Mouse (Mus musculus) CH12F3 (cell line): ENCODE results near the gene Itgad.

Experiments used
- in situ Hi-C: fragments of 300-500 bp; cut with MboI; formaldehyde crosslinking; loops from 2 replicates; pipeline ENCODE4 v1.14.3; 2020; ENCODE audit warnings: low sequenced_read_pairs

The Itgad gene

GRCm38 (mm10) chr7:128178385-128178784, 24.2 kb downstream of the Itgad start:
- in situ Hi-C loops, result no loop called here

DNA sequence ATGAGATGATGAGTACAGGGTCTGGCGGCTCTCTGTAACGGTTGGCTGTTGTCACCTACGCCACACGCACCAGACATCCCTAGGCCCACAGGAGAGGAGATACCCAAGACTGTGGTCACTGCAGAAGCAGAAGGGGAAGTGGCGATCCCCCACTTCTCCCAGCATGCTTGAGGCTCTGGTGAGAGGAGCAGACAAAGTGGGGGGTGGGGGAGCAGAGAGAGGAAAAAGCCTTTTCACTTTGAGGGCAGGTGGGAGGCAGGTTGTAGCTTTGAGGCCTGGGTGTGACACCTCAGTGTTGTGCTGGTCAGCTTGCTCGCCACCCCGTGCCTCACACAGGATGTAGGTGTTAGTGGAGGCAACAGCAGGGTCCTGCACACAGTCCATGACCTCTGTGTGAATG, 25.9 kb downstream of the Itgad start:
- in situ Hi-C loops, result no loop called here

GRCm38 (mm10) chr7:128180546-128180945, 26.4 kb downstream of the Itgad start:
- in situ Hi-C loops, result no loop called here

GRCm38 (mm10) chr7:128181691-128182090, 27.5 kb downstream of the Itgad start:
- in situ Hi-C loops, result no loop called here

DNA sequence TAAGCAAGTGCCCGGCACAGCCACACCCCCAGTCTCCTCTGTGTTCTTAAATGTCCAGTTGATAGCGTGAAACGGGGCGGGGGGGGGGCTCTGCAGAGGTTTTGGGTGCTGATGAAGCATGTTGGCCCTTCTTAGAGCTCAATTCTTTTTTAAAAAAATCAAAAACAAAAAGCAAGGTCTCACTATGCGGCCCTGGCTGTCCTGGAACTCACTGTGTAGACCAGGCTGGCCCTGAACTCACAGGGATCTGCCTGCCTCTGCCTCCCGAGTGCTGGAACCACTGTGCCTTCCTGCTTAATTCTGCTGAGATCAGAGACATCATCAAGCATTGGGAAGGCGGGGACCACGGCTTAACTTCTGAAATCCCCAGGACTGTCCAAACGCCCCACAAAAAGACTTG, 47.4 kb downstream of the Itgad start:
- in situ Hi-C loops, result loop anchor here (10.0 kb wide), 2 partner anchors 97 to 197 kb away; partner anchors contain the start of gene Trim72

GRCm38 (mm10) chr7:128203071-128203470, 48.9 kb downstream of the Itgad start:
- in situ Hi-C loops, result loop anchor here (10.0 kb wide), 2 partner anchors 98 to 198 kb away; partner anchors contain the start of gene Trim72

GRCm38 (mm10) chr7:128204179-128204578, 50.0 kb downstream of the Itgad start:
- in situ Hi-C loops, result loop anchor here (10.0 kb wide), 2 partner anchors 99 to 199 kb away; partner anchors contain the start of gene Trim72

- in situ Hi-C loops, result loop anchor here (10.0 kb wide), 2 partner anchors 101 to 201 kb away; partner anchors contain the start of gene Trim72
These were observed 51.5 kb downstream of the Itgad start for GRCm38 (mm10) chr7:128205695-128206094.

DNA sequence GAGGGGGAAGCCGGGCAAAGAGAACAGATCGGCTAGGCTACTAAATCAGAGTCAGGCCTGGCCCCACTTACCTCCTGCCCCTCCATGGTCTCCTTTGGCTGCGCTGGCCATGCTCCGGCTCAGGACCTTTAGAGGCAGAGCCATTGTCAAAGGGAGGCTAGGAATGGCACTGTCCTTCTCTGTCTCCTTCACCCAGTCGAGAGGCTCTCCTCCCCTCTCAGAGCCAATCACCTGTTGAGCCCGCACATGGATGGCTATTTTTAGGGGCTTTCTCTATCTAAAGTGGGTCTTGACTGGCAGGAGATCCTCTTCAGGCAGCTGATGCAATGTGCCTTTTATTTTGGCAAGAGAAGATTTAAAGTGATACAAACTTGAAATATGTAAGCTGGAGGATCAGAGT, 52.0 kb downstream of the Itgad start, which contains the start of gene Cox6a2:
Gene Cox6a2, minus strand, starts transcription at position 236 of the 400 bp plus-strand sequence.
- in situ Hi-C loops, result loop anchor here (10.0 kb wide), 2 partner anchors 101 to 201 kb away; partner anchors contain the start of gene Trim72

DNA sequence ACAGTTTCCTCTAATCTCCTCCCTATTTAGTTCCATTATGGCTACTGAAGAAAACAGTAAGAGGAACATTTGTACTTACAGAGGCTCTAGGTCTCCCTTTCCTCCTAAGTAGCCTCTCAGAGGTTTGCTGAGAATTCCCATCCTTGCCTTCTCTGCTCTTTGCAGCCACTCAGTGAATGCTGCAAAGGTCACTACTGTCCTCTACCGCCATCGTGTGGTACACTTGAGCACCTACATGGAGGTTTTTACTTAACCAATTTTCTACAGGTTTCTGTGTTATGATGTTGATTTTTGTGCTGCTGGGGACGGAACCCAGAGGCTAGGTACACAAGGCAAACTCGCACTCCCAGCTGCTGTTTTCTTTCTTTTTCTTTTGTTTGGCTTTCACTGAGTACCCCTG, 54.0 kb downstream of the Itgad start:
- in situ Hi-C loops, result loop anchor here (10.0 kb wide), 2 partner anchors 103 to 203 kb away; partner anchors contain the start of gene Trim72

DNA sequence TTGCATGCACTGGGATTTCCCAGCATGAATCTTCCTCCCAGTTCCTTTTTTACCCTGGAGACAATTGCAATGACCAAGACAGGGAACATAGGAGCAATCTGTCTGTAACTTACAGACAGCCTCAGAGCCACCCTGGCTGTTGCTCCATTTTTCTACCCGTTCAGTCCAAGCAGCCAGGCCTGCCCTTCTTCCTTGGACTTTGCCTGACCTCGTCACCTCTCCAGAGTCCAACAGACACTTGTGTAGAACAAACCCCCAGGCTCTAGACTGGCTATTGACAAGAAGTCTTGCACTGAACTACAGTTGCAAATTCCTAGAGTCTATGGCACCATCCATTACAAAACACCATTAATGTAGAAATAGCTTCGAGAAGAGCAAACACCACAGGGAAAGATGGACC, 55.6 kb downstream of the Itgad start:
- in situ Hi-C loops, result loop anchor here (10.0 kb wide), 2 partner anchors 105 to 205 kb away; partner anchors contain the start of gene Trim72

DNA sequence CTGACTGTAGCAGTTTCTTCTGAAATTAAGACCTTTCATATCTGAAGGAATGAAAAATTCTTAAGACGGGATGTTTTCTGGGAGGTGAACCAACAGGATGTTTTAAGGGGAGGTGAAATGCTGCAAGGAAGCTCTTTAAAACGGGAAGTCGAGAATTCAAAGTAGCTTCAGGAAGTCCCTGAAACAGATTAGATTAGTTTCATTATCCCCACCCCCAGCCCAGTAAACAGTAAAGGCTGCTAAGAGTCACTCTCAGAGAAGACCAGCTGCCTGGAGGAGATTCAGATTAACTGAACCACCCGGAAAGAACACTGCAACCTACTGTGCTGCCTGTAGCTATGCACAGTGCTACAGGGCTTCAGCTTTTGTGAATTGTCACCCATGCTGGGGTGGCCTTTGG, 65.8 kb downstream of the Itgad start:
- in situ Hi-C loops, result no loop called here

GRCm38 (mm10) chr7:128220936-128221335, 66.8 kb downstream of the Itgad start:
- in situ Hi-C loops, result no loop called here

DNA sequence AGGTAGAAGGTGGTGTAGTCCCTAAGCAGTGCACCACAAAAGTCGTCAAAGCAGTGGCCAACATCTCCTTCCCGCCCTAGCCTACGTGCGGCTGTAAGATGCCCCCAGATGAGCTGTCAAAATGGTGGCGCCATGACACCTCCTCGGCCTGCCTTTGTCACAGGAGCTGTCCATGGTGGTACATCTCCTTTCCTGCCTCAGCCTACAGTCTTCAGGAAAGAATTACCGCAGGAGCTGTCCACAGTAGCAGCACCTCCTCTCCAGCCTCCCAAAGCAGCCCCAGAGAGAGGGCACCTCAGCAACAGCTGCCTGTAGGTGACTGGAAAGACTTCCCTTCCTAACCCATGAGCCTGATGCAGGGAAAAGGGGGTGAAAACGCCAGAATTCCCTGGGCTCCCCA, 77.6 kb downstream of the Itgad start:
- in situ Hi-C loops, result no loop called here

DNA sequence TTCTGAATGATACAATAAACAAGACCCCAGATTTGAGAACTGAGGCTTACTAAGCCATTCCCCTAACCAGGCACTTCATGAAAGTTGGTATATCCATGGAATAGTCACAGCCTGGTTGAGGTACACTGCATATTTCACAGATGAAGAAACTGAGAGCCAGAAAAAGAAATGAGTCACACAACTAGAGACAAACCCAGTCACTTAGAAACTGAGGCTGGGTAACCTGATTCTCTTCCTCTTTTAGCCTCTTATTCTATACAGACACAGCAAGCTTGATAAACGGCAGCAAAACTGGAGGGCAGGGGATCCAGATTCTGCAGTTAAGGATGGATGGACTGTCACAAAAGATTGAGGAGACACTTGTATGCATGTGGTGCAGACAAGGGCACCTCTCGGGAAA, 80.6 kb downstream of the Itgad start:
- in situ Hi-C loops, result no loop called here

DNA sequence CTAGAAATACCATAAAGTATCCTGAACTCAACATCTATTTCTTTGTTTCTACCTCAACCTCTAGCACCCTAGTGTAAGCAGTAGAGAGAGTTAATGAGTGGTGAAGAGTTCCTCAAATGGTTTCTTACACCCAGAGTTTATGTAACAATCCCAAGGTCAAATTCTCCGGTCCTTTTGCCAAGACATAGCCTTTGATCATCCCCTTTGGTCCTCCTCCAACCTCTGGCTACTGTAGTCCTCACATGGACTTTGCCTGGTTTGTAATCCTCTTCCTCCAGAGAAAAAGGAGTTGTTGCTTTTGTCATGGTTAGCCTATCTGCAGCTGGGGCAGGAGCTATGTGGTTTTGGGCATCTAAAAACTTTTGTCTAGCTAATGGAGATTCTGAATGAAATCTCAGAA, 81.3 kb downstream of the Itgad start:
- in situ Hi-C loops, result no loop called here

DNA sequence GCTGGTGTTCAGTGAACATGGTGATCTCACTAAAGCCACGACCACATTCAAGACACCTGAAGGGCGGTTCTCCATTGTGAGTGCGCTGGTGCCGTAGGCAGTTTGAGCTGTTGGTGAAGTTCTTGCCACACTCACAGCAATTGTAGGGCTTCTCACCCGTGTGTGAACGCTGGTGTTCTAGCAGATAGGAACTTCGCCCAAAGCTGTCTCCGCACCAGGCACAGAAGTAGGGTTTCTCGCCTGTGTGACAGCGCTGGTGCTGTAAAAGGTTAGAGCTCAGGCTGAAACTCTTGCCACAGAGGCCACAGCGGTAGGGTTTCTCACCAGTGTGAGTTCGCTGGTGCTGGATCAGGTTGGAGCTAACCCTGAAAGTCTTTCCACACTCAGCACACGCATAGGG, 82.2 kb downstream of the Itgad start:
- in situ Hi-C loops, result no loop called here

GRCm38 (mm10) chr7:128236856-128237592, 82.8 kb downstream of the Itgad start, which contains the start of gene Armc5:
Gene Armc5, plus strand, starts transcription at chr7:128237342.
- in situ Hi-C loops, result no loop called here

- in situ Hi-C loops, result no loop called here
These were observed 83.4 kb downstream of the Itgad start for GRCm38 (mm10) chr7:128237593-128237926.

DNA sequence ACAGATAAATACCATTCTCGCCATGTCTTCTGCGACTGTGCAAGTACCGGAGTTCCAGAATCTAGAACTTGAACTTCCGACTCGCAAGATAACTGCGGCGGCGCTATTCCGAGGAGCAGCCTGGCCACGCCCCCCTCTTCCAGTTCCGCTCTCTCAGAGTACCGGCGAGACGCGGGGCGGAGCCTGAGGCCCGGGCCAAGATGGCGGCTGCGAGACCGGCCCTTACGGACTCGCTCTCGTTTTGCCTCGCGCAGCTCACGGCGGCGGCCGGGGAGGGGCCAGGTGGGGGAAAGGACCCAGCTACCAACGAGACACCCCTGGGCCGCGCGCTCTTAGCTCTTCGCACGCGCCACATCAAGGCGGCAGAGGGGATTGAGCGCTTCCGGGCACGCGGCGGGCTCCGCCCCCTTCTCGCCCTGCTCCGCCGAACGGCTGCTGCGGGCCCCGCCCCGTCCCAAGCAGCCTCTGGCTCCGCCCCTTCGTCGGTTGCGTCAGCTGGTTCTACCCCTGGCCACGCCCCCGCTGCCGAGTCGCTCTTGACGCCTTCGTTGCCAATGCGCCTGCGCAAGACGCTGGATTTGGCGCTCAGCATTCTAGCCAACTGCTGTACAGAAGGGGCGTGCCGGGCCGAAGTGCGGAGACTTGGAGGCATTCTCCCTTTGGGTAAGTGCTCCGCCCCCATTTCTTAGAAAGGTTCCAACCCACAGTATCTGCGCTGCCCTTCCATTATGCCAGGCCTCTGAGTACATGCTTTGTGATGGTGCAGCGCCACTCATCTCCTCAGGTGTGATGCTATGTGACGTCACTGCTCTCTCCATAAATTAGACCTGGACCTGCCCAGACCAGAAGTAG, 84.0 kb downstream of the Itgad start, which contains the start of gene 9130023H24Rik:
Gene 9130023H24Rik, minus strand, starts transcription at position 105 of the 852 bp plus-strand sequence.
- in situ Hi-C loops, result no loop called here

GRCm38 (mm10) chr7:128238991-128239390, 84.8 kb downstream of the Itgad start:
- in situ Hi-C loops, result no loop called here
